Mouse (Mus musculus): Measurements from ENCODE around the gene Grin2d.

DNA sequence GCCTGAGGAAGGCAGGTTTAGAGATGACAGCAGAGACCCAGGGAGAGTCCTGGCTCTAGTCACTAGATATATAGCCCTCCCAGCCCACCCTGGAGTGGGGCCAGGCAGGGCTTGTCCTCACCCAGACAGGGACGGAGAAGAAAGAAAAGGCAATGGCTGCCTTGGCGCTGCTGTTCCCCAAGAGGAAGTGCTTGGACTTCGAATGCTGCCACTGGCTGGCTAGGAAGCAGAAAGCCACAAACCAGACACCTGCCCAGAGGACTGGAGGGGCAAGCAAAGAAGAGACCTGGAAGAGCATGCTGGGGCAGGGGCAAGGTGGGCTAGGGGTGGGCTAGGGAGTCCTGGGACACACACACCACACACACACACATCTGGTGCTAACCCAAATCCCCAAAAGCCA, 9.1 kb upstream of the Grin2d start:
- TF ChIP-seq CTCF (IDR thresholded peaks at IDR 0.05; ENCODE audit: borderline replicate concordance, control insufficient read depth, extremely low read depth, insufficient read depth, low read length, poor library complexity) = no peak
- TF ChIP-seq POLR2A (IDR thresholded peaks at IDR 0.05; ENCODE audit: control insufficient read depth, extremely low read depth, insufficient read depth, low read length, poor library complexity) = no peak
